Mouse (Mus musculus) limb, embryonic 13.5 days (tissue): Measurements from ENCODE around the gene Rfc5. TPM values are rescaled to one million over a fixed set of nuclear protein-coding genes. Genes with fewer than 3 reads are reported as not detected.
"Not testable (repeated sequence)": the region's sequence is repeated elsewhere in the genome, so short reads cannot be mapped to it uniquely, and the experiment has no call there.

Source experiments
- ATAC-seq: fragments of 200-750 bp; cut with Nextera tagmentation; 2 replicates; pipeline ENCODE4 v1.8.0; 2017; ENCODE audit warnings: low read depth, moderate number of reproducible peaks, moderate TSS enrichment; ENCODE audit not compliant: low FRiP score
- H3K27ac ChIP-seq: fragments of 300-500 bp; sonication (generic); 2 replicates; pipeline ENCODE4 v1.5.1; 2015; ENCODE audit warnings: inconsistent platforms, mild to moderate bottlenecking, moderate library complexity
- H3K27me3 ChIP-seq: fragments of 300-500 bp; sonication (generic); 2 replicates; pipeline ENCODE4 v1.6.1; 2015; ENCODE audit warnings: mild to moderate bottlenecking, inconsistent platforms
- H3K36me3 ChIP-seq: fragments of 300-500 bp; sonication (generic); 2 replicates; pipeline ENCODE4 v1.6.1; 2015; ENCODE audit warnings: inconsistent platforms, mild to moderate bottlenecking, moderate library complexity
- H3K4me1 ChIP-seq: fragments of 300-500 bp; sonication (generic); 2 replicates; pipeline ENCODE4 v1.6.1; 2015; ENCODE audit warnings: inconsistent platforms
- H3K4me2 ChIP-seq: fragments of 300-500 bp; sonication (generic); replicated peaks from 2 replicates; pipeline ENCODE4 v1.6.1; 2015; ENCODE audit warnings: inconsistent platforms, mild to moderate bottlenecking, moderate library complexity
- H3K4me3 ChIP-seq: fragments of 300-500 bp; sonication (generic); 2 replicates; pipeline ENCODE4 v1.5.1; 2015; ENCODE audit warnings: moderate library complexity, mild to moderate bottlenecking, inconsistent platforms
- H3K9ac ChIP-seq: fragments of 300-500 bp; sonication (generic); 2 replicates; pipeline ENCODE4 v1.6.1; 2015; ENCODE audit warnings: mild to moderate bottlenecking, inconsistent platforms
- H3K9me3 ChIP-seq: fragments of 300-500 bp; sonication (generic); 2 replicates; pipeline ENCODE4 v1.6.1; 2016; ENCODE audit warnings: inconsistent platforms
- WGBS: fragments of 180-500 bp; shearing (Covaris S2); methylation state at CpG from one replicate; pipeline ENCODE4 v1.1.7; 2015; 5-methylcytosine and 5-hydroxymethylcytosine counted together
- polyA plus RNA-seq: library from polyadenylated mRNA; unstranded; fragments of >200 nt; fragmentation: Nextera tagmentation; extraction: Ambion mirVana; gene quantifications from 2 replicates; pipeline ENCODE4 v1.2.1, GENCODE M21; 2015

Gene Rfc5
- polyA plus RNA-seq, 1 experiment from 2014 or later = 86.2 TPM

DNA sequence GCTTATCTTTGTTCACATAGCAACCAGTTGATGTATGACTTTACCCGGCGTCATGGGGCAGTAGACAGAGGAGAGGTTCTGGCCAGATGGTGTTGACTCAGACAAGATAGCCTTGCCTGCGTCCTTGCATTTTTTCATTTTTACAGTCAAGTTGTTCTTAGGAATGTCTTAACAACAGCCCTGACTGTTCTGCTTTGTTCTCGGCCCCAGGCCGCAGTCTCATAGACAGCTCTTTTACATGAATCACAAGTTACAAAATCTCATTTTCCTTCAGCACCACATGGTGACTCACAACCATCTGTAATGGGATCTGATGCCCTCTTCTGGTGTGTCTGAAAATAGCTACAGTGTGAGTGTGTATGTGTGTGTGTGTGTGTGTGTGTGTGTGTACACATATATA is 44.4 kb downstream of the Rfc5 start:
- not testable (repeated sequence) for H3K9me3 ChIP-seq, H3K9ac ChIP-seq, H3K4me3 ChIP-seq, H3K27ac ChIP-seq, ATAC-seq, H3K4me2 ChIP-seq, H3K27me3 ChIP-seq, H3K36me3 ChIP-seq, H3K4me1 ChIP-seq
- whole genome bisulfite sequencing = 90% methylated on average over 5 of the region's 5 CpGs

GRCm38 (mm10) chr5:117341896-117342295 is 47.0 kb downstream of the Rfc5 start:
- no peak for ATAC-seq
- Histone ChIP-seq H3K4me2 (no peak overlapping the region), H3K27ac (no peak overlapping the region), H3K36me3 (peaks cover 5% of the 10 kb centered on the region; the same call in 1 of the 2 replicates), H3K9ac (no peak overlapping the region), H3K9me3 (no peaks in the 10 kb centered on the region), H3K4me1 (no peaks in the 10 kb centered on the region), H3K4me3 (no peak overlapping the region), H3K27me3 (no peaks in the 10 kb centered on the region)
- 68% methylated on average over 6 of the region's 6 CpGs for WGBS

- H3K36me3 ChIP-seq = peaks cover 12% of the 10 kb centered on the region
- no peak overlapping the region for H3K9ac ChIP-seq
- no peaks in the 10 kb centered on the region for H3K4me1 ChIP-seq
- no peak overlapping the region for H3K27ac ChIP-seq
- no peak for ATAC-seq
- 82% methylated on average over 6 of the region's 6 CpGs for WGBS
- H3K4me3 ChIP-seq = no peak overlapping the region
- no peak overlapping the region for H3K4me2 ChIP-seq
- H3K27me3 ChIP-seq = no peaks in the 10 kb centered on the region
- H3K9me3 ChIP-seq = no peaks in the 10 kb centered on the region
Observed at GRCm38 (mm10) chr5:117340081-117340480, 48.8 kb downstream of the Rfc5 start.

GRCm38 (mm10) chr5:117338503-117338902 is 50.3 kb downstream of the Rfc5 start:
- WGBS = 85% methylated on average over 8 of the region's 8 CpGs
- H3K4me1 ChIP-seq = no peaks in the 10 kb centered on the region
- H3K4me2 ChIP-seq = no peak overlapping the region
- no peaks in the 10 kb centered on the region for H3K9me3 ChIP-seq
- H3K36me3 ChIP-seq = peaks cover 14% of the 10 kb centered on the region
- H3K27ac ChIP-seq = no peak overlapping the region
- no peak for ATAC-seq
- H3K27me3 ChIP-seq = no peaks in the 10 kb centered on the region
- H3K4me3 ChIP-seq = no peak overlapping the region
- H3K9ac ChIP-seq = no peak overlapping the region

GRCm38 (mm10) chr5:117337999-117338398 is 50.8 kb downstream of the Rfc5 start:
- no peak for ATAC-seq
- Histone ChIP-seq H3K36me3 (peaks cover 14% of the 10 kb centered on the region), H3K4me1 (no peaks in the 10 kb centered on the region), H3K27me3 (no peaks in the 10 kb centered on the region), H3K9ac (no peak overlapping the region), H3K27ac (no peak overlapping the region), H3K4me3 (no peak overlapping the region), H3K4me2 (no peak overlapping the region), H3K9me3 (no peaks in the 10 kb centered on the region)
- 85% methylated on average over 10 of the region's 10 CpGs for WGBS

DNA sequence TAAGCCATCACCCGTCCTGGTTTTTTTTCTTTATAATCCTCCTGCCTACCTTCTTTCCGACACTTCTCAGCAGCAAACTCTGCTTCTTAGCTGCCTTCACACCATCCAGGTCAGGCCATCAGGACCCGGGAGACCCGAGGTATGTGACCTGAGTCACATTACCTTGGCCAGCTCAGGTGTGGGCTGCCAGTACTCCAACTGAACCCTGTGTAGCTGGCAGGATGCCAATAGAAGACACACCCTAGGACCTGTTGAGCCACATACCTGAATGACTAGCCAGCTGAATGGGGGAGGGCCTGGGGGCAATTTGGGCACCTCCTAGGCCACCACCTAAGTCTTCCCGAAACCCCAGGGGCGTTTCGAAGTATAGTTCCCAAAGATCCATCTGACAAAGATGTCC is 58.4 kb downstream of the Rfc5 start:
- Histone ChIP-seq H3K4me2 (no peak overlapping the region), H3K36me3 (peaks cover 6% of the 10 kb centered on the region; the same call in 1 of the 2 replicates), H3K27me3 (no peaks in the 10 kb centered on the region; the same call in 1 of the 2 replicates), H3K4me3 (no peak overlapping the region), H3K9ac (no peak overlapping the region), H3K4me1 (no peaks in the 10 kb centered on the region), H3K27ac (no peak overlapping the region), H3K9me3 (no peaks in the 10 kb centered on the region)
- 85% methylated on average over 7 of the region's 7 CpGs for WGBS
- ATAC-seq = no peak

Other genes starting within 250 kb of the Rfc5 start
- 763 and 771 TPM in 2 replicates for gene Pebp1, start 101.4 kb downstream of the Rfc5 start, polyA plus RNA-seq
- 7.6 and 9.6 TPM in 2 replicates for gene Vsig10, start 70.0 kb downstream of the Rfc5 start, polyA plus RNA-seq
- 54.9 and 55.2 TPM in 2 replicates for gene Wsb2, start 31.7 kb downstream of the Rfc5 start, polyA plus RNA-seq
- gene Ksr2, start 25.0 kb upstream of the Rfc5 start, polyA plus RNA-seq = 0.08 and 0.15 TPM in 2 replicates